ENCODE assay signal across 8 mouse cellular contexts in the genomic region with DNA sequence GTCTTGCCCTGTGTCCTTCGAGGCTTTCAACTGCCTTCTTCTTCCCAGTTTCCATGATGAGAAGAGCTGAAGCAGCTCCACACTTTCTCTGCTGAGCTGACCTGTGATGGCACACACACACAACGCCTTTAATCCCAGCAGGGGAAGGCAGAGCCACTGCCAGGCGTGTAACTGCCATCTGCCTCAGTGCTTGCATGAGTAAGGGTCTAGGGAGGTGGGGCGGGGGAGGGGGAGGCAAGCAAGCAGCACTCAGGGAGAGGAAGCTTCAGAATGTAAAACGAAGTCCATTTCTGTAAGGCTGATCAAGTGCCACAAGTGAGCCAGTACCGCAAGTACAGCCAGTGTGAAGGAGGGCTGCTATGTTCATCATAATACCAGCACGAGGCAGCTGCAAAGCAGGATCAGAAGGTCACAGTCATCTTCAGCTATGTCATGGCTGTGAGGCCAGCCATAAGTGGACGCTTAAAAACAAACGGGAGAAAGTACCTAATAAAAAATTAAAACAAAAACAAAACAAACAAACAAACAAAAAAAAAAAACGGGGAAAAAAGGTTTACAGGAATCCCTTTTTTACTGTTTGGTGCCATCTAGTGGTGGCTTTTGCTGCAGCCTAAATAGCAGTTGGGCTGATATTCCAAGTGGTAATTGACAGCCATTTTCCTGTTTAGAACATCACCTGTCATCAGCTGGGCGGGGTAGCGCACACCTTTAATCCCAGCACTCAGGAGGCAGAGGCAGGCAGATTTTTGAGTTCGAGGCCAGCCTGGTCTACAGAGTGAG. TPM values are rescaled to one million over a fixed set of nuclear protein-coding genes. Genes with fewer than 3 reads are reported as not detected.
A peak's percentile ranks its signal among the peaks of the same experiment; 100 is the strongest.
DNase-seq lines count a peak whose midpoint lies in the region; ATAC-seq lines count a peak whose summit lies in the region.

No protein-coding gene starts in this region.

- no peak for ATAC-seq in hindbrain, embryonic 12.5 days (ENCODE audit: low FRiP score)
- ATAC-seq in limb, embryonic 11.5 days (ENCODE audit: insufficient number of reproducible peaks, low FRiP score, low TSS enrichment, low read depth), result no peak
- ATAC-seq in neural tube, embryonic 13.5 days (ENCODE audit: low read depth), result peak; percentile 56; the same call in 1 of the 2 replicates

- H3K4me3 ChIP-seq in hindbrain, embryonic 12.5 days, result no peak overlapping the region
- H3K4me3 ChIP-seq in limb, embryonic 11.5 days (ENCODE audit: low read depth, low read length), result no peak overlapping the region
- no peak overlapping the region for H3K4me3 ChIP-seq in neural tube, embryonic 13.5 days

- no peaks in the 10 kb centered on the region for H3K27me3 ChIP-seq in hindbrain, embryonic 12.5 days
- no peaks in the 10 kb centered on the region for H3K27me3 ChIP-seq in limb, embryonic 11.5 days (ENCODE audit: control insufficient read depth, insufficient read depth, low read length)
- no peaks in the 10 kb centered on the region for H3K27me3 ChIP-seq in neural tube, embryonic 13.5 days

- peak; percentile 57 for DNase-seq in right cerebral cortex, adult 2 months (ENCODE audit: low spot score in 2 of 2)
- DNase-seq in right cerebral cortex, postnatal 36 days (ENCODE audit: low spot score in 2 of 2), result no peak
- peak; percentile 77 for DNase-seq in adrenal gland, postnatal 10 days
- DNase-seq in embryo, embryonic 11.5 days (ENCODE audit: low read depth, low spot score), result peak; percentile 44
- DNase-seq in limb, embryonic 11.5 days (ENCODE audit: low spot score), result peak; percentile 60
- DNase-seq in ovary, postnatal 36 days (ENCODE audit: low spot score), result no peak

- H3K4me2 ChIP-seq in hindbrain, embryonic 12.5 days (replicated peaks), result no peak overlapping the region
- H3K4me2 ChIP-seq in limb, embryonic 11.5 days (ENCODE audit: low read depth, severe bottlenecking), result no peak overlapping the region
- H3K4me2 ChIP-seq in neural tube, embryonic 13.5 days, result no peak overlapping the region

- H3K4me1 ChIP-seq in hindbrain, embryonic 12.5 days, result no peaks in the 10 kb centered on the region
- H3K4me1 ChIP-seq in limb, embryonic 11.5 days (ENCODE audit: control insufficient read depth, insufficient read depth, low read length), result no peaks in the 10 kb centered on the region
- peaks cover 3% of the 10 kb centered on the region for H3K4me1 ChIP-seq in neural tube, embryonic 13.5 days (replicated peaks)

- no peak overlapping the region for H3K9ac ChIP-seq in hindbrain, embryonic 12.5 days
- H3K9ac ChIP-seq in limb, embryonic 11.5 days (ENCODE audit: low read length), result no peak overlapping the region
- H3K9ac ChIP-seq in neural tube, embryonic 13.5 days, result no peak overlapping the region

- no peaks in the 10 kb centered on the region for H3K9me3 ChIP-seq in hindbrain, embryonic 12.5 days (replicated peaks)
- no peaks in the 10 kb centered on the region for H3K9me3 ChIP-seq in limb, embryonic 11.5 days (ENCODE audit: control insufficient read depth, low read length)
- H3K9me3 ChIP-seq in neural tube, embryonic 13.5 days, result no peaks in the 10 kb centered on the region

- WGBS in hindbrain, embryonic 12.5 days, result 67% methylated on average over 13 of the region's 13 CpGs
- WGBS in limb, embryonic 11.5 days, result 72% methylated on average over 13 of the region's 13 CpGs
- 67% methylated on average over 13 of the region's 13 CpGs for WGBS in neural tube, embryonic 13.5 days

- peak overlapping the region; percentile 30; the same call in 1 of the 2 replicates for H3K27ac ChIP-seq in hindbrain, embryonic 12.5 days
- H3K27ac ChIP-seq in limb, embryonic 11.5 days (replicated peaks; ENCODE audit: low read depth, low read length), result no peak overlapping the region
- H3K27ac ChIP-seq in neural tube, embryonic 13.5 days (replicated peaks), result 0 out of 2 replicates have a peak overlapping the region, but pooled peaks have one; percentile 4

- peaks cover 95% of the 10 kb centered on the region for H3K36me3 ChIP-seq in hindbrain, embryonic 12.5 days
- H3K36me3 ChIP-seq in limb, embryonic 11.5 days (ENCODE audit: control insufficient read depth, insufficient read depth, low read length), result peaks cover 41% of the 10 kb centered on the region
- peaks cover 95% of the 10 kb centered on the region for H3K36me3 ChIP-seq in neural tube, embryonic 13.5 days

RNA-seq across cellular contexts. Expression of a gene that starts 22.6 kb away (rescaled TPM):
- 10 to 100 TPM; 10.3 to 14.9 TPM for total RNA-seq in adrenal gland, postnatal 10 days (2021)
- polyA plus RNA-seq in hindbrain, embryonic 12.5 days (2016; fragmentation: Nextera tagmentation; extraction: Ambion mirVana), result 23.5 and 23.7 TPM in 2 replicates
- 25.5 and 27.0 TPM in 2 replicates for polyA plus RNA-seq in limb, embryonic 11.5 days (2014; fragmentation: Nextera tagmentation; extraction: Ambion mirVana)
- 19.3 and 20.9 TPM in 2 replicates for polyA plus RNA-seq in neural tube, embryonic 13.5 days (2015; fragmentation: Nextera tagmentation; extraction: Ambion mirVana)

RNA-seq across cellular contexts. Expression of a gene that starts 38.3 kb away (rescaled TPM):
- total RNA-seq in adrenal gland, postnatal 10 days (2021), result 10 to 100 TPM; 15.2 to 16.1 TPM
- polyA plus RNA-seq in hindbrain, embryonic 12.5 days (2016; fragmentation: Nextera tagmentation; extraction: Ambion mirVana), result 26.3 and 27.1 TPM in 2 replicates
- 35.6 and 38.4 TPM in 2 replicates for polyA plus RNA-seq in limb, embryonic 11.5 days (2014; fragmentation: Nextera tagmentation; extraction: Ambion mirVana)
- polyA plus RNA-seq in neural tube, embryonic 13.5 days (2015; fragmentation: Nextera tagmentation; extraction: Ambion mirVana), result 5.7 and 6.6 TPM in 2 replicates

Comparison
In these comparisons a context has a peak if more than half of its experiments do, and no peak if none do; other contexts are left out.
1. DNase-seq: peak in right cerebral cortex, adult 2 months (2 of 2), adrenal gland, postnatal 10 days (single experiment), embryo, embryonic 11.5 days (single experiment) and limb, embryonic 11.5 days (single experiment); none in right cerebral cortex, postnatal 36 days (0 of 2) and ovary, postnatal 36 days (single experiment).